ENCODE assay signal across 12 mouse cellular contexts in the genomic region with DNA sequence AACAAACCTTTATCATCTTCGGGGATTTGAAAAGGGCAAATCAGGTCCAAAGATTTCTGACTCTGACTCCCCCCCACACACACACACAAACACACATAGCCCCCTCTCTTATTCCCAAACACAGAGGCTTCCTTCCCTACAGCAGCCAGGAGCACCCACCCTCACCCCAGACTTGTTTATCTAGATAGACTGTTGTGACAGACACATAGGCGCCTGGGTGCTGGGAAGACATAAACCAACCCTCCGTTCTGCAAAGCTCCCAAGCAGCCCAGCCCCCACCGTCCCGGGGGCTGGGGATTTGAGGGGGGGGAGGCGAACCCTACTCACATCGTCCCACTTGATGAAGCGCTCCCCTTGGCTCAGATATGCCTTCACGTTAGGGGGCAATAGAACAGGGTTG. TPM values are rescaled to one million over a fixed set of nuclear protein-coding genes. Genes with fewer than 3 reads are reported as not detected.
A peak's percentile ranks its signal among the peaks of the same experiment; 100 is the strongest.
DNase-seq lines count a peak whose midpoint lies in the region; ATAC-seq lines count a peak whose summit lies in the region.
"Had no signal": no experiment of that assay in that cellular context is flagged by ENCODE, and none has a peak within 500 bp of the region (broad histone marks: within the 10 kb centered on the region; RNA-seq: fewer than 3 reads in every experiment).

No protein-coding gene starts in this region.

- 0 out of 2 replicates have a peak, but pooled peaks cover 8% of the 10 kb centered on the region for H3K27me3 ChIP-seq in heart, embryonic 15.5 days
- peaks cover 37% of the 10 kb centered on the region for H3K27me3 ChIP-seq in liver, embryonic 13.5 days
- H3K27me3 ChIP-seq in stomach, embryonic 16.5 days (ENCODE audit: control insufficient read depth, insufficient read depth, low read length), result no peaks in the 10 kb centered on the region; the same call in 1 of the 2 replicates

- H3K4me3 ChIP-seq in heart, embryonic 15.5 days, result peak overlapping the region; percentile 2; the same call in 1 of the 2 replicates
- peak overlapping the region; percentile 19 for H3K4me3 ChIP-seq in liver, embryonic 13.5 days (replicated peaks)
- H3K4me3 ChIP-seq in stomach, embryonic 16.5 days (replicated peaks; ENCODE audit: low read length), result peak overlapping the region; percentile 12; the same call in 1 of the 2 replicates
- H3K4me3 ChIP-seq: limb, embryonic 15.5 days; neural tube, embryonic 13.5 days had no signal

- H3K27ac ChIP-seq in heart, embryonic 15.5 days, result no peak overlapping the region; the same call in 1 of the 2 replicates
- peak overlapping the region; percentile 59 for H3K27ac ChIP-seq in liver, embryonic 13.5 days
- H3K27ac ChIP-seq in stomach, embryonic 16.5 days (ENCODE audit: low read length), result peak overlapping the region; percentile 57
- H3K27ac ChIP-seq: limb, embryonic 15.5 days; neural tube, embryonic 13.5 days had no signal

- H3K4me2 ChIP-seq in heart, embryonic 15.5 days, result peak overlapping the region; percentile 21
- peak overlapping the region; percentile 46 for H3K4me2 ChIP-seq in liver, embryonic 13.5 days
- H3K4me2 ChIP-seq in stomach, embryonic 16.5 days (ENCODE audit: low read depth, low read length), result peak overlapping the region; percentile 22
- H3K4me2 ChIP-seq: limb, embryonic 15.5 days; neural tube, embryonic 13.5 days had no signal

- H3K9ac ChIP-seq in heart, embryonic 15.5 days, result 0 out of 2 replicates have a peak overlapping the region, but pooled peaks have one; percentile 37
- peak overlapping the region; percentile 34; the same call in 1 of the 2 replicates for H3K9ac ChIP-seq in liver, embryonic 13.5 days
- H3K9ac ChIP-seq in stomach, embryonic 16.5 days (ENCODE audit: low read length), result peak overlapping the region; percentile 4; the same call in 1 of the 2 replicates
- H3K9ac ChIP-seq: neural tube, embryonic 13.5 days had no signal

- peaks cover 41% of the 10 kb centered on the region for H3K4me1 ChIP-seq in heart, embryonic 15.5 days (replicated peaks)
- H3K4me1 ChIP-seq in liver, embryonic 13.5 days (replicated peaks), result peaks cover 43% of the 10 kb centered on the region
- peaks cover 18% of the 10 kb centered on the region for H3K4me1 ChIP-seq in stomach, embryonic 16.5 days (ENCODE audit: control insufficient read depth, insufficient read depth, low read length)

- no peak for ATAC-seq in heart, embryonic 15.5 days (replicated peaks; ENCODE audit: insufficient number of reproducible peaks, insufficient read depth, low FRiP score, low read depth)
- no peak for ATAC-seq in liver, embryonic 13.5 days (ENCODE audit: low read depth)
- no peak; the same call in 1 of the 2 replicates for ATAC-seq in stomach, embryonic 16.5 days (ENCODE audit: insufficient read depth, low FRiP score)
- ATAC-seq: forebrain, embryonic 14.5 days had no signal

- H3K36me3 ChIP-seq in heart, embryonic 15.5 days, result no peaks in the 10 kb centered on the region
- no peaks in the 10 kb centered on the region for H3K36me3 ChIP-seq in liver, embryonic 13.5 days
- no peaks in the 10 kb centered on the region for H3K36me3 ChIP-seq in stomach, embryonic 16.5 days (ENCODE audit: control insufficient read depth, insufficient read depth, low read length)
- H3K36me3 ChIP-seq: limb, embryonic 15.5 days; neural tube, embryonic 13.5 days had no signal

- 32% methylated on average over 9 of the region's 9 CpGs for WGBS in heart, embryonic 15.5 days
- WGBS in liver, embryonic 13.5 days (ENCODE audit: insufficient replicate concordance), result 5% methylated on average over 9 of the region's 9 CpGs
- WGBS in stomach, embryonic 16.5 days, result 13% methylated on average over 9 of the region's 9 CpGs

- H3K9me3 ChIP-seq in heart, embryonic 15.5 days (replicated peaks), result no peaks in the 10 kb centered on the region
- no peaks in the 10 kb centered on the region for H3K9me3 ChIP-seq in liver, embryonic 13.5 days (replicated peaks)
- H3K9me3 ChIP-seq in stomach, embryonic 16.5 days (replicated peaks; ENCODE audit: control insufficient read depth, low read length), result no peaks in the 10 kb centered on the region
- H3K9me3 ChIP-seq: limb, embryonic 15.5 days; neural tube, embryonic 13.5 days had no signal

- no peak for DNase-seq in heart, adult 18-20 months
- peak; percentile 57 for DNase-seq in thymus, postnatal 14 days
- DNase-seq in thymus, postnatal 36 days, result no peak
- DNase-seq in liver, embryonic 13.5 days, result no peak
- DNase-seq in frontal cortex, postnatal 36 days (ENCODE audit: low spot score in 2 of 2), result no peak
- no peak for DNase-seq in cerebellum, postnatal 4 days (ENCODE audit: low spot score in 2 of 2)
- DNase-seq: cerebellum, postnatal 25 days had no signal

RNA-seq across cellular contexts. Expression of a gene that starts 0.3 kb away (rescaled TPM):
- 3.2 and 3.8 TPM in 2 replicates for polyA plus RNA-seq in heart, embryonic 15.5 days (2015; fragmentation: Nextera tagmentation; extraction: Ambion mirVana)
- 1 to 10 TPM; 1.4 to 2.6 TPM for total RNA-seq in heart, adult 18-20 months (2021)
- polyA plus RNA-seq in liver, embryonic 13.5 days (2015; fragmentation: Nextera tagmentation; extraction: Ambion mirVana), result 1.6 and 1.7 TPM in 2 replicates
- 1.4 and 2.0 TPM in 2 replicates for polyA plus RNA-seq in stomach, embryonic 16.5 days (2015; fragmentation: Nextera tagmentation; extraction: Ambion mirVana)

RNA-seq across cellular contexts. Expression of a gene that starts 17.6 kb away (rescaled TPM):
- polyA plus RNA-seq in heart, embryonic 15.5 days (2015; fragmentation: Nextera tagmentation; extraction: Ambion mirVana), result 42.1 and 44.7 TPM in 2 replicates
- 10 to 100 TPM; 31.3 to 35.1 TPM for total RNA-seq in heart, adult 18-20 months (2021)
- polyA plus RNA-seq in liver, embryonic 13.5 days (2015; fragmentation: Nextera tagmentation; extraction: Ambion mirVana), result 18.4 and 19.1 TPM in 2 replicates
- polyA plus RNA-seq in stomach, embryonic 16.5 days (2015; fragmentation: Nextera tagmentation; extraction: Ambion mirVana), result 26.0 and 28.5 TPM in 2 replicates

RNA-seq across cellular contexts. Expression of a gene that starts 24.1 kb away (rescaled TPM):
- 2.7 and 3.6 TPM in 2 replicates for polyA plus RNA-seq in heart, embryonic 15.5 days (2015; fragmentation: Nextera tagmentation; extraction: Ambion mirVana)
- 1 to 10 TPM; 1.1 to 1.3 TPM for total RNA-seq in heart, adult 18-20 months (2021)
- polyA plus RNA-seq in liver, embryonic 13.5 days (2015; fragmentation: Nextera tagmentation; extraction: Ambion mirVana), result not detected in 2 replicates
- polyA plus RNA-seq in stomach, embryonic 16.5 days (2015; fragmentation: Nextera tagmentation; extraction: Ambion mirVana), result 0.06 TPM in 2 replicates
- polyA plus RNA-seq: neural tube, embryonic 13.5 days had no signal

RNA-seq across cellular contexts. Expression of a gene that starts 34.5 kb away (rescaled TPM):
- 2.4 and 3.0 TPM in 2 replicates for polyA plus RNA-seq in heart, embryonic 15.5 days (2015; fragmentation: Nextera tagmentation; extraction: Ambion mirVana)
- total RNA-seq in heart, adult 18-20 months (2021), result 10 to 100 TPM; 20.8 to 25.7 TPM
- polyA plus RNA-seq in liver, embryonic 13.5 days (2015; fragmentation: Nextera tagmentation; extraction: Ambion mirVana), result 0.20 and 0.23 TPM in 2 replicates
- 2.9 and 4.0 TPM in 2 replicates for polyA plus RNA-seq in stomach, embryonic 16.5 days (2015; fragmentation: Nextera tagmentation; extraction: Ambion mirVana)

RNA-seq across cellular contexts. Expression of a gene that starts 44.7 kb away (rescaled TPM):
- not detected in 2 replicates for polyA plus RNA-seq in heart, embryonic 15.5 days (2015; fragmentation: Nextera tagmentation; extraction: Ambion mirVana)
- total RNA-seq in heart, adult 18-20 months (2021), result not detected
- not detected in 2 replicates for polyA plus RNA-seq in liver, embryonic 13.5 days (2015; fragmentation: Nextera tagmentation; extraction: Ambion mirVana)
- polyA plus RNA-seq in stomach, embryonic 16.5 days (2015; fragmentation: Nextera tagmentation; extraction: Ambion mirVana), result 22.2 and 38.3 TPM in 2 replicates
- polyA plus RNA-seq: forebrain, embryonic 14.5 days; neural tube, embryonic 13.5 days had no signal
